Mouse (Mus musculus): Measurements from ENCODE around the gene Olfr619.

Olfr619 gene

GRCm38 (mm10) chr7:103600275-103600674, at the start of gene Olfr619:
Olfr619 (plus strand) TSS chr7:103600575.
- no peak for DNase-seq

GRCm38 (mm10) chr7:103555779-103556178, 44.6 kb upstream of the Olfr619 start, which contains the start of gene Olfr615:
Olfr615 (plus strand) TSS chr7:103556079.
- DNase-seq: no peak

- DNase-seq: no peak
These were observed 31.3 kb upstream of the Olfr619 start, which contains the start of gene Olfr616 for GRCm38 (mm10) chr7:103569043-103569442. Olfr616 (minus strand) TSS chr7:103569143.

- DNase-seq: no peak
These were observed 27.6 kb upstream of the Olfr619 start, which contains the start of gene Olfr617 for GRCm38 (mm10) chr7:103572761-103573160. Olfr617 (plus strand) TSS chr7:103573061.

GRCm38 (mm10) chr7:103589803-103590202, 10.6 kb upstream of the Olfr619 start, which contains the start of gene Olfr618:
Olfr618 (plus strand) TSS chr7:103590103.
- no peak for DNase-seq

- DNase-seq: no peak
These were observed 7.0 kb downstream of the Olfr619 start for GRCm38 (mm10) chr7:103607425-103607824.

GRCm38 (mm10) chr7:103612434-103612833, 12.1 kb downstream of the Olfr619 start, which contains the start of gene Olfr620:
Olfr620 (minus strand) TSS chr7:103612534.
- no peak for DNase-seq

GRCm38 (mm10) chr7:103636795-103637194, 36.4 kb downstream of the Olfr619 start:
- DNase-seq: no peak

- DNase-seq: no peak
These were observed 42.2 kb downstream of the Olfr619 start, which contains the start of gene Olfr622 for GRCm38 (mm10) chr7:103642602-103643001. Olfr622 (minus strand) TSS chr7:103642702.

GRCm38 (mm10) chr7:103644070-103644469, 43.7 kb downstream of the Olfr619 start:
- DNase-seq: no peak

Data from thymus, postnatal 14 days (tissue).